Mouse (Mus musculus) adrenal gland, postnatal 36 days (tissue): Measurements from ENCODE around the gene Crhr2. TPM values are rescaled to one million over a fixed set of nuclear protein-coding genes. Genes with fewer than 3 reads are reported as not detected.

ENCODE experiments used
- DNase-seq, 2 experiments: peaks; one replicate each; pipeline ENCODE4 v3.0.0; 2021; ENCODE audit warnings: mixed read lengths in 1 of 2
- long read RNA-seq, 2 experiments: library from polyadenylated mRNA; stranded (forward); transcript quantifications; one replicate each; pipeline ENCODE4 v2.0.0; 2021; ENCODE audit warnings: borderline sequencing depth in 2 of 2
- total RNA-seq, 2 experiments: library from RNA; stranded (reverse); gene quantifications; 2 replicates each; pipeline ENCODE4 v1.2.3; 2021

The Crhr2 gene
- not detected for total RNA-seq
- long read RNA-seq, experiment 1, partial matches to known transcripts, result 0 of 1 reads
- long read RNA-seq, experiment 1, other reads (novel, unspliced or antisense), result 0 of 1 reads
- long read RNA-seq, experiment 2, result 0 reads

DNA sequence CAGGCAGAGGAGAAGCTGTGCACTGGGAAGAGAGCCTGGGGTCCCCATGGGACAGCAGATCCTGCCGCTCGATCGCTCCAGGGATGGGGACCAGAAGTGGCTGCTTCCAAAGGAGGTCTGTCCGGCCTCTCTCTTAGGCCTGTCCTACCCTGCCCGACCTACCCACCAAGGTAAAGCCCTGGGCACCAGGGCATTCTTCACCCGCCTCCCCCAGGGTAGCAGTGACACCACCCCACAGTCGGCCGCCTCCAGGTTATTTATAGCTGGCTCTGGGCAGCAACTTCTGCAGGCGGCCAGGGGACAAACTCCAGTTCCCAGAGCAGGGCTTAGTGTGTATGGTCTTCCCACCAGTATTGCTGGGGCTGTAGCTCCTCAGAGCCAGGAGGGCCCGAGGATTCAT lies at the start of gene Crhr2:
Gene Crhr2 (minus strand): TSS at position 223 of the 400 bp plus-strand sequence.
- no peak for DNase-seq

DNA sequence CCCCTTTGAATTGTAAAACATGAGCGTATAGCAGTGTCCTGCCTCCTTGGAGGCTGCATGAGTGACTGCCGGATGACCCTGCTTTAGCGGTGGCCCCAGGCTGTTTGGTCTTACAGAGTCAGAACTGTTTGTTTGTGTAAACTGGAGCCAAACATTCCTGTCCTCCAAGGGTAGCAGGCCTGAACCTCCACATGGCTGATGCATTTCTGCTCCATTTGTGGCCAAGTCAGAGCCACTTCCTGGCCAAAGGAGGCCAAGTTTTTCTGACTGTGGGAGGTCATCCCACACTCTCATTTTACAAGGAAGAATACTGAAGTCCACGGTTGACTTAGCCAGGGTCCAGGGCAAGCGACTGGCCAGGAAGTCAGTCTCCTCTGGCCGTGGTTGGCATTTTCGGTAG lies 46.7 kb upstream of the Crhr2 start:
- DNase-seq, result no peak

DNA sequence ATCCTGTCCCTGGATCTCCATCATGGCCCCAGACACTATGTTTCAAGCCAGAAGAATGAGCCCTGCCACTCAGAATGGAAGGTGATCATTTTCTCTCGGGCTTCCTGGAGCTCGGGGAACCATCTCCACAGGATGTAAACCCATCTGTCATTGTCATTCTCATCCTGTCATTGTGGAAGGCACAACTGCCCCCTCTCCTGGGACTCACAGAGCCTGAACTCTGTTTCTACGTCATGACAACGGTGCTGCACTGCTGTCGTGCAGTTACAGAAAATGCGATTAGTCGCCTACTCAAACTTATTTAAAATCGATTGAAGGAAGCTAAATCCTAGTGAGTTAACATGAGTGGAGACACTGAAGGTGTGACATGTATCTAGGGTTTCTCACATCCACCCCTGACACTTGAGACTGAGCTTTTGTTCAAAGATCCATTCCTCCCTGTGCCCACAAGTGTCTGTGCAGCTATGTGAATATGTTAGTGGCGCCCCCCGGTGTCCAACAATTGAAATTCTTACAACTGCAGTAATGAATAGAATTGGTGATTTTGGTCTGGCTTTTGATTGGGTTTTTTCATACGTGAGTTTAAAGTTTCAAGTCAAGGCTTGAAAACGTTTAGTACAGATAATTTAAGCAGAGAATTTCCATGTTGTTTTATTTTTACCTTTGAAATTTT lies 44.4 kb upstream of the Crhr2 start:
- peak in 1 of 2 experiments; percentile 64 for DNase-seq

DNA sequence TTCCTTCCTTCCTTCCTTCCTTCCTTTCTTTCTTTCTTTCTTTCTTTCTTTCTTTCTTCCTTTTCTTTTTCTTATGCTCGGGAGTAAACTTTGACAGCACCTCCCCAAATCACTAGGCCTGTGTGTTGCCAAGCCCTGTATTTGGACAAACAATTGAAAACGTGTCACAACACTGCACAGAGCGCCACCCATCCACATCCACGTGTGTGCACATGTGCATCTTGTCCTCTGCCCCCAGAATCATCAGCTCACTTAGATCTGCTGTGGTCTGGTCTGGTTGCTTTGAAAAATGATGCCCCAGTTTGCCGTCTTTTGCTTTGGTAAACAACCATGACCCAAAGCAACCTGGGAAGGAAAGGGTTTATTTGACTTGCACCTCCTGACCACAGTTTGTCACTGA lies 43.1 kb upstream of the Crhr2 start:
- DNase-seq, result no peak

DNA sequence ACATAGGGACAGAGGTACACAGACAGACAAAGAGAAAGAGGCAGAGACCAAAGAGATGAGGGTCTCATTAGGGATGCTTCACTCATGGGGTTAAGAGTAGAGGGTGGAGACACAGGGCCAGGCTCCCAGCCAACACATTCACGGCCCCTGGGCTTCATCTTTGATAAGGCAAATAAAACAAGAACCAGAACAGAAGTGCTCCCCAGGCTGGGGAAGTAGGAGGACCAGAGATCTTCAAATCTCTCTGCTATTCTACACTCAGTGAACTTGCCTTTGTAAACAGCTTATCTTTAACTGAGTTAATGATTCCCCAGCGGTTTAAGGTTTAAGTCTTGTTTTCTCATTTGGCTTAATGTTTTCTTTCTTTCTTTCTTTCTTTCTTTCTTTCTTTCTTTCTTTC lies 42.6 kb upstream of the Crhr2 start:
- no peak for DNase-seq

DNA sequence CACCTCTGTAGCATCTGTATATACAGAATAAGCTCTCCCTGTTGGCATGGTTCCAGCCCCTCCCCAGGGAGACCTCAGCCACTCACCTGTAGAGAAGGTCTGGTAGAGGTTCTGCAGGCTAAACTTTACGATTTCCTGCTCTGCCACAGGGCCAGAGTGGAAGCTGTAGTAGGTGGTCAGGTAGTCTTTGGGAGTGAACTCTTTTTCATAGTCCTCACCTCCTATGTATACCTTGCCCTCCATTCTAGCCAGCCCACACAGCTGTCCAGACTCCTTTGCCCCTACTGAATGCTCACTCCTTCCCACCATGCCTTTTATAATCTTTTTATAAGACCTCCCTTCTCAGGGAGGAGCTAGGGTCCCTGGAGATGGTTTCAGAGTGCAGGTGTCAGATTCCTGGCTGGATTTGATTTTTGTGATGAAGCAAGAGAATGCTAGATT lies 41.9 kb upstream of the Crhr2 start, which contains the start of gene Inmt:
Gene Inmt (minus strand): TSS at position 303 of the 441 bp plus-strand sequence.
- no peak for DNase-seq

DNA sequence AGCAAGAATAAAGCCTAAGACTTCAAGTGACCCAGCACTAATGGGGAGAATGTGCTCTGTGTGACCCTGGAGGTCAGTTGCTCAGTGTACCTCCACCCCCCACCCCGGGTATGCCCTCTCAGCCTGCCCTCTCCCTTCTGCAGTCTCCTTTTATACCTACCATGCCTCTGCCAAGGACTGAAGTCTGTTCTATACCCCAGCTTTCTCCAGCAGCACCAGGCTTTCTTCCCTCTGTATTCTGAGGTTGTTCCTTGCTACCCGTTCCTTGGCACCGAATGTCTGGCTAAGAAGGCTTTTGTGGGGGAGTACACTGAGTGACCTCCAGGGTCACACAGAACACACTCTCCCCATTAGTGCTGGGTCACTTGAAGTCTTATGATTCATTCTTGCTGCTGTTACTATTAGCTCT lies 41.1 kb upstream of the Crhr2 start:
- no peak for DNase-seq

DNA sequence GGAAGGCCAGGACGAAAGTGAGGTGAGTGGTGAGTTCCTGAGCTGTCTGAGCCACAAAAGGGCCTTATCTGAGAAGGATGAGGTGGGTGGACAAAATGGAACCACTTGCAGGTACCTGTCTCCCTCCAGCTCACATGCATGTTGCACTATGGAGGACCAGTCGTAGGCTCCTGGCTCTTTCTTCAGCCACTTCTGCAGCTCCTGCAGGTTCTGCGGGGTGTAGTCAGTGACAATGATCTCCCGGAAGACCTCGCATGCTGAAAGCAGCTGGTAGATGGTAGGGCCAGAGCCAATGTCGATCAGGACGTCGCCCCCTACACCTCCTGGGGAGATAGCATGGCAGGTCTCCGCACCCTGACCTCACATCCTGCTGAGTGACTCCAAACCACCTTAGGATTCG lies 40.4 kb upstream of the Crhr2 start:
- no peak for DNase-seq

DNA sequence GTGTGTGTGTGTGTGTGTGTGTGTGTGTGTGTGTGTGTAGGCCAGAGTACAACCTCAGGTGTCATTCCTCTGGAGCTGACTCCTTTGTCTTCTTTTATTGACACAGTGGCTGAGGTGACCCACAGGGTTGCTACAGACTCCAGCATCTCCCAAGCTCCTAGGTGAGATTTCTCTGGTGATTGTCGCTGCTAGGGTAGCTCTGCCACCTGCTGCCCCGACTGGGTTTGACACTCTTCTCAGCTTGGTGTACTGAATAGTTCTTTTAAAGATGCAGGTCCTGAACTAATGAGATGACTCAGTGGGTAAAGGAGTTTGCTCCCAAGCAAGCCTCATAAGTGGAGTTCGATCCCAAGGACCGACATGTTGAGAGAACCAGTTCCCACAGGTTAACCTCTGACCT lies 38.8 kb upstream of the Crhr2 start:
- DNase-seq, result no peak

DNA sequence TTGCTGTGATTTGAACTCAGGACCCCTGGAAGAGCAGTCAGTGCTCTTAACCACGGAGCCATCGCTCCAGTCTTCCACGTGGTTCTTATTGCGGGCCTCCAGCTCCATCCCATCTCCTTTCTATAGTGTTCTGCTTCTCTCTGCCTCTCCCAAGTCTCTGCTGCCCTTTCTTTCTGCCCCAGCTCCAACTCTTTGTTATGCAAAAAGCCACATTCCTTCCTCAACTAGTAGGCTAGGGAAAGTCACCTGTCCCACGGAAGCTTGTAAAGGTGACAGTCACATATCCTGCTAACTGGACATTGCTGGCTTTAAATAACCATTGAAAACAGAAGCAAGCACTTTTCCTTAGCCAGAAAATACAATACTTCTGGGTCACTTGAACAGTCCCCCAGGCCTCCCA lies 37.0 kb upstream of the Crhr2 start:
- no peak for DNase-seq

DNA sequence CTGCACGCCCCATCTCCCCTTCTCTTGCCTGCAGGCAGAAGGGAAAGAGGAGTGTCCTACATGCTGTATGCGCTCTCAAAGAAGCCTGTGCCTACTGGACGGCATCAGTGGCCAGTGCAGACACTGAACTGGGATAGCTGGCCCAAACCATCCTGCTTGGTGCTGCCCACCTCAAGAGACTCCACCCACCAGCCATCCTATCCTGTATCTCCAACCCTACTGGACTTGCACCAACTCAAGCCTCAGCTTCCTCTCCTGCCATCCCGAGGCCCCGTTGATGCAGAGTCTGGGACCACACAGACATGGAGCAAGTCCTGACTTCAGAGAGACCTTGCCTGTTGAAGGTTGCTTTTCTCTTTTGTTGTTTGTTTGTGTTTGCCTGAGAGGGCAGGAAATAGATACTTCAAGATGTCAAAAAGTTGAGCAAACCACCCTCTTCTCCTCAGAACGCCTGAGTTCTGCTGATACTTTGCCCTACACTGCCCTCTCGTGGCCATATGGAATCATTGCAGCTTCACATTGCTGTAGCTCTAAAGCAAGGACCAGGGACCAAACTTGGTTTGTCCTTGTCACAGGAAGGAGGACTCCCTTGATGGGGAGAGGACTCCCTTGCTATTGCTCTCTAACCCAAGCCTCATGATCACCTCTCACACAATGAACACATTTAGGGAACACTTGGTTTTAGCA lies 34.1 kb upstream of the Crhr2 start:
- peak; percentile 71 to 74 for DNase-seq

DNA sequence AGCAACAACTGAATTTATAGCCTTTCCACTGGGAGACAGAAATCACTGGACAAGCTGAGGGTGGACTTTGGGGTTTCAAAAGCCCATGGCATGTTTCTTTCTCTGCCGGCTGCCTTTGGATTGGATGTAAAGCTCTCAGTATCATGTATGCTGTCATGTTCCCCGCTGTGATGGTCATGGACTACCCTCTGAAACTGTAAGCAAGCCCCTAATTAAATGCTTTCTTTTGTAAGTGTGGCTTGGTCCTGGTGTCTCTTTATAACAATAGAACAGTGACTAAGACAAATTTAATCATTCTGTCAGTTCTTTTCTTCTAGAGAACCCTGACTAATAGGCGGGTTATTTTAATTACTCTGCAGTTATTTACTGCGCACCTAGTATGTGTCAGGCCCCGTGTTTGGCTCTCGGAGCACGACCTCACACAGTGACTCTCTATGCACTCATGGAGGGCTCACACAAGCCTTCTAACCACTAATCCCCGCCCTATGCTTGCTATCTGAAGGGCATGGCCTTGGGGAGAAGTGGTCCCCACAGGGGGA lies 30.3 kb upstream of the Crhr2 start:
- no peak for DNase-seq

DNA sequence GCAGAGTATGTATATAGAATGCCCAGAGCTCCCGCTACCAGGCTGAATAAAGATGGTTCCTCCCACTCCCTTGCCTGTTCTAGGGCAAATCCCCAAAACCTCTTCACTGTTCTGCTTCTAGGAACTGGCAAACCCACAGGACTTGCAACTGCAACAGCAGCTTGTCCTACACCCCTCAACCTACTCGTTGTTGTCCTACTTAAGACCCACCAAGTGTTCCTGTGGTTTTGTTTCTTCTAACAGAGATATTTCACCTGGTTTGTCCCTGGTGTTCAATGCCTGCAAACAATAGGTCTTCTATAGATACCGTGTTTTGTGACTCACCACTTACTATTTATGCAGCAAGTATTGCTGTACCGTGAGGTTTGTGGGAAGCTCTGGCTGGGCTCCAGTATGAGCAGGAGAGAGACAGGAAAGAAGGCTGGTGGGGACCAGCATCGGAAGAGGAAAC lies 28.5 kb upstream of the Crhr2 start:
- DNase-seq, result no peak

DNA sequence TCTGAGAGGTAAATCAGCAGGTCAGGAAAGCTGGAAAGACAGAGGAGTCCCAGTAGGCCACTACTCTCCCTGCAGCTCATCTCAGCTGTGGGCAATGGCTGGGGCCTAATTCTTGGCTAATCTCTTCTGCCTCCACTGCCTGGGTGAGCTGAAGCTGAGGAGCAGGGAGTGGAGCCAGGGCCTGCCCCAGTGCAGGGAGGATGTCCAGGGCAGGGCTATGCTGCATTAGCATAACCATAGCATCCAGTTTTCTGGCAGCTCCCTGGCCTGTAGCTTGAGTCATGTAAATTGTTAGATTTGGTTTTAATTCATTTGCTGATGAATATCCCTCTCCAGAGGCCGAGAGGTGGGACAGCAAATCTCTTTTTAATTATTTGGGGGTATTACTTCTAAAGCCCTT lies 26.4 kb upstream of the Crhr2 start:
- no peak for DNase-seq

DNA sequence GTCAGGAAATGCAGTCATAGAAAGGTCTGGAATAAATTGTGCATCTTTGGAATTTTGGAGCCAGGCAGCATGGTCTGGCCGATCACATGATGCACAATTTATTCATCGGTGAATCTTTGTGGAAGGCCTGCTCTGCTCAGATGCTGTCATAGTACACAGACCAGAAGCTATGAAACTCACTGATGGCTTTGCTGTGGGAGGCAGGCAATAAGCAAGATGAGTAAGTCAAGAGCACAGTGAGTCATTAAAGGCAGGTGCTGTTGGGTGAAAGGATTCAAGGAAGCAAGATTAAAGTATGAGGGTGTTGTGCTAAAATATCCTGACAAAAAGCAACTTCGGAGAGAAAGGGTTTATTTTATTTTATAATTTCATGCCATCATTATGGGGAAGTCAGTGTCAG lies 19.4 kb upstream of the Crhr2 start:
- no peak for DNase-seq

DNA sequence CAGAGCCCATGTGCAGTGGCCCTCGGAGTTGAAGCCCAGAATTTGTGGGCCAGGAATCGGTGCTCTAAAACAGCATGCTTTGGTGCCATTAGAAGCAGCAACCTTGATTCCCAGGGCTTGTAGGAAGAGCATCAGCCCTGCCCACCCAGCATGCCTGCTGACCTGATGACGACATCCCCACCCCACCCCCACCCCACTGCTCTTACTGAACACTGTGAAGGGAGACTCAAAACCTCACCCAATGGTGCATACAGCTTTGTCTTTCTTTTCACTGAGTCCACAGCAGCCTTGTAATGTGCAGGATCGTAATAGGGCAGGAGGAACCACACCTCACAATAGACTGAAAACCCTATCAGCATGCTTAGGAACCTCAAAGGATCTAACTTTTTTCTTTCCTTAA lies 13.3 kb upstream of the Crhr2 start:
- DNase-seq, result no peak

DNA sequence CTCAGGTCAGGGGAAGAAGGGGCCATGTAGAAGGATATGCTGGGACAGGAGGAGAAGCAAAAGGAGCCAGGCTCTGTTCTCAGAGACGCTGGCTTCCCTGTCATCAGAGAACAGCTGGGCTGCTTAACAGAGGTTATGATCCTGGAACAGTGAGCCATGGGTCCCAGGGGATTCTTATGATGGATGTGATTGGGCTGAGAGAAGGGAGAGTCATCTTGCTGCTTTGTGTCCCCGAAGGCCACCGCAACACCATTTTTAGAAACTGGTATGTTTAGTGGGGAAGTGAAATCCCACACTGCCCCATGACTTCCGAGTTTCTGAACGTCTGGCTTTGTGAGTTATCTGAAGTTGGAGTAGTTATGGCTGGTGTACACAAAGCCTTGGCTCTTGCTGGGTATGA lies 12.5 kb upstream of the Crhr2 start:
- DNase-seq, result no peak

DNA sequence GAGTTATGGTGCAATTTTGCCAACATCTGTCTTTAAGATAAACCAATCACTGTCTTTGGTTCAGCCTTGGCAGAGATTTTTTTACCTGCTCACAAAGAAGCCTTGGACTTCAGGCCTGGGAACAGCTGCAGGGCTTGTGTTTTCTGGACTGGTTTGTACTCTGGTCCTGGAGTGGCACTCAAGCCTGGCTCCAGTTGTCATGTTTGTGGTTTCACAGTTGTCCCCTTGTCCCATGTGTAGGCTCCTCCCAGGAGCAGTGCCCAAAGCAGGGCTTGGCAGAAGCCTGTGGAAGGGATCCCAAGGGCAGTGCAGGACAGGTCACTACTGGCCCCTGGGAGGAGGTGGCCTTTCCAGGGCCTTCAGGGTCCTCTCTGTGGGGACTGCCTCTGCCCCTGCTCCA lies 5.5 kb upstream of the Crhr2 start:
- no peak for DNase-seq

DNA sequence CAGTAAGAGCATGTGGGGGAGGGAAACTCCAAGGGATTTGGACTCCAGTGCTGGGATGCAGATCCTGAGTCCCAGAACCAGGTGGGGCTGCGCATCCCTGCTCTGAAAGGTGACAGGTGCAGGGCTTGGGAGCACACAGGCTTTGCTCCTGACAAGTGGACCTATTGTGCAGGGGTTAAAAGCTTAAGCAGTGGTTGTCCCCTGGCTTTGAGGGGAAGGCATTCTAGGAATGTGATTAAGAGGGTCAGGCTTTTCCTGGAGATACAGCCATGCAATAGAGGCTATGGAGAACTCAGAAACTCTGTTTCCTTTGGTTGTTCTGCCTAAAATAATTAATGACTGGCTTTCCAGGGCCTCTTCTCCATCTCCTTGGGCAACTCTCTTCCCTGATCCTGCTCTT lies 609 bp upstream of the Crhr2 start:
- DNase-seq, result no peak

DNA sequence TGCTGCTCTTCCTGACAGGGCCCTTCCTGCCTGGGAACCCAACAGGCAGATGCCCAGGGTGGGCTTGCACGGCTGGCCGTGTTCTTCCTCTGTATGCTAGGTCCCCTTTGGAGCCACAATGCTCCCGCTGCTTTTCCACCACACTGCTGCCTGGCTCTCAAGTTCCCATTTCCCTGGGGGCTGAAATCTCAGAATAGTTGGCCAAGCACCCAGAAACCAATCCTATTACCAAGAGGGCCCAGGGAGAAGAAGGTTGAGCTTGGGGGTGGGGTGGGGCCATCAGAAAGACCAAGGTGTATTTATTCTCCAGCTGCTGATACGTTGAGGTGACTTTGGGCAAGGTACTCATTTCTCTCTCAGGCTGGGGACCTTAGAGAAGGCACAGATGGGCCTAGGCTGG lies 1.5 kb downstream of the Crhr2 start:
- no peak for DNase-seq

DNA sequence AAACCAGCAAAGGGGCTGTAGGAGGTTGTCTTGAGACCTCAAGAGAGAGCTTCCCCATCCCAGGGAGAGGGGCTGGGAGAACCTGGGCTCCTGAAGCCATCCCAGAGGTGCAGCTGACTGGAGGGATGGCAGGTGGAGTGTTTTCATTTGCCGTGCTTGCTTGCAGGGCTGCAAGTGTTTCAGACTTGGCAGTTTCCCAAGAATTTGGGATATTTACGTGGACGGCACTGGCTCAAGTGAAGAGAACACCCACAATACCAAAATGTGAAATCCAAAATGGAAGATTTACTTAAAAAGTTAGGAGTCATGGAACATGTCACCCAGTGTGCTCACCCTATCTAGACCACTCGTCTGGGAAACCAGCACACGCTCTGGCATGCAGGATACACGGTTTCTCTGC lies 2.2 kb downstream of the Crhr2 start:
- no peak for DNase-seq

DNA sequence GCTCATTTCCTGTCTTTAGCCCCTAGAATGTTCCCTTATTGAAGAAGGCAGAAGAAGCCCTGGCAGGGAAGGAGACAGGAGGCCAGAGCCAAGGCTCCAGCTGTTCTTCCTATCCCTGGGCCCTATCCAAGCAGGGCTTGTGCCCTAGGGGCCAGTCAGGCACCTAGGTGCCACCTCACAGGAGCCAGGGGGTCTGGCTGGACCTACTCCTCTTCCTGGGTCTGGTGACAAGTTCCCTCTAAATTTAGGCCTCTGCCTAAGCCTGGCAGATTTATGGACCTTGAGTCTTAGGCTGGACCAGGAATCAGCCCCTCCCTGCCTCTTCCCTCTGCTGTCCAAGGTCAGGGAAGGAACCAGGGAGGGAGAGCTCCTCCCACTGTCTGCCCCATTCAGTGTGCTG lies 4.4 kb downstream of the Crhr2 start:
- peak in 1 of 2 experiments; percentile 25 for DNase-seq

DNA sequence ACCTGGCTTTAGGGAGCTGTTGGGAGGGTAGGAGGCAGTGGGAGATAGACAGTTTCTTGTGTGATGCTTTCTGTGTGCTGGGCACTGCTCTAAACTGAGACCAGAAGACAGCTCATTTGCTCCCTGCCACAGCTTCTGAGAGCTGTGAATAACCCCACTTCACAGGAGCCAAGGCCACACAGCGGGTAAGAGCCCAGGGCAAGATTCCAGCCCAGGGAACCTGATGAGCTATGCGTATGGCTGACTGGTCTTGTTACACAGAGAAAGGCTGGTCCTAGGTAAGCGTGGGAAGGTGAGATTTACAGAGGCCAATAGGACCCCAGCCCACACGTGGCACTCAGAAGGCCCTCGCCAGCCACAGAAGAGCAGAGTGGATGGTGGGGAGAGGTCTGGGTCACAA lies 6.2 kb downstream of the Crhr2 start:
- DNase-seq, result peak in 1 of 2 experiments; percentile 11
